Mouse (Mus musculus) C2C12 (cell line): ENCODE data around the gene Necab2. TPM values are rescaled to one million over a fixed set of nuclear protein-coding genes. Genes with fewer than 3 reads are reported as not detected.

Source experiments
- H3K27me3 ChIP-seq: one replicate; pipeline ENCODE4 v1.6.1; 2011; ENCODE audit not compliant: control insufficient read depth, insufficient read depth, insufficient read length
- H3K36me3 ChIP-seq: one replicate; pipeline ENCODE4 v1.6.1; 2011; ENCODE audit not compliant: control insufficient read depth, insufficient read depth
- H3K4me3 ChIP-seq: one replicate; pipeline ENCODE4 v1.5.1; 2011; ENCODE audit warnings: mild to moderate bottlenecking, control low read depth; ENCODE audit not compliant: poor library complexity, insufficient read depth, severe bottlenecking
- H3K79me2 ChIP-seq: one replicate; pipeline ENCODE4 v1.6.1; 2011; ENCODE audit not compliant: control insufficient read depth, insufficient read depth
- H3K79me3 ChIP-seq: one replicate; pipeline ENCODE4 v1.6.1; 2011; ENCODE audit warnings: low read depth, control low read depth
- H3ac ChIP-seq: one replicate; pipeline ENCODE3; 2011; ENCODE audit warnings: low read depth; ENCODE audit not compliant: control insufficient read depth, insufficient read length
- CEBPB ChIP-seq: IDR thresholded peaks from one replicate; pipeline ENCODE4 v1.6.1; 2011; ENCODE audit warnings: low read depth, mild to moderate bottlenecking, control low read depth, moderate library complexity
- CTCF ChIP-seq: IDR thresholded peaks from one replicate; pipeline ENCODE4 v1.5.1; 2011; ENCODE audit not compliant: control insufficient read depth, insufficient read depth, insufficient read length
- FOSL1 ChIP-seq: IDR thresholded peaks from one replicate; pipeline ENCODE4 v1.8.0; 2011; ENCODE audit warnings: mild to moderate bottlenecking, low read length; ENCODE audit not compliant: poor library complexity, insufficient read depth, severe bottlenecking
- MAX ChIP-seq: IDR thresholded peaks from one replicate; pipeline ENCODE4 v1.6.1; 2011; ENCODE audit warnings: mild to moderate bottlenecking, control low read depth
- MYOD1 ChIP-seq: IDR thresholded peaks from one replicate; pipeline ENCODE4 v1.6.1; 2011; ENCODE audit warnings: low read depth; ENCODE audit not compliant: control insufficient read depth, insufficient read length
- MYOG ChIP-seq: IDR thresholded peaks from one replicate; pipeline ENCODE4 v1.6.1; 2011; ENCODE audit not compliant: control insufficient read depth, insufficient read length; ENCODE audit errors: extremely low read depth
- USF1 ChIP-seq: IDR thresholded peaks from one replicate; pipeline ENCODE4 v1.6.1; 2011; ENCODE audit warnings: low read depth, mild to moderate bottlenecking, control low read depth, moderate library complexity
- polyA plus RNA-seq: library from polyadenylated mRNA; unstranded; fragments of >200 nt; fragmentation: generic; extraction: Trizol; gene quantifications from one replicate; pipeline ENCODE4 v1.2.1, GENCODE M21; 2012; ENCODE audit warnings: missing spikeins

Gene Necab2
- polyA plus RNA-seq, 1 experiment: not detected

DNA sequence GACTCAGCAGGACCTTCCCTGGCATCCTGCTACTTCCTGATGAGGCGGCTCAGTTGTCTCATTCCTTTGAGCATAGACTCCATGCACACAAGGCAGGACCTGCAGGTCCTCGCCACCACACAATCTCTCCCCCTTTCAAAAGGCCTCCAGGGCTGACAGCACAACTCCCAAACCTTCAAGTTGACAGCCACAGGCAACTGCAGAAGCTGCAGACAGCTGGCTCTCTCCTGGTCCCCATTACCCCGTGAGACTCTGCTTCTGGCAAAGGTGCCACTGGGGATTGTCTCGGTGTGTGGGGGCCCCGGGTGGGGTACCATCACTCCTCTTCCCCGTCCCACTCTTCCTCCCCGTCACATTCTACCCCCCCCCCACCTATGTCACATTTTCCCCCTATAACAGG, 26.2 kb upstream of the Necab2 start:
- Histone ChIP-seq H3K4me3 (no peak overlapping the region), H3K79me2 (no peaks in the 10 kb centered on the region), H3K36me3 (no peaks in the 10 kb centered on the region), H3K79me3 (no peaks in the 10 kb centered on the region), H3K27me3 (no peaks in the 10 kb centered on the region), H3ac (no peak overlapping the region)
- TF ChIP-seq FOSL1: no peak
- no peak for TF ChIP-seq CTCF
- TF ChIP-seq USF1: no peak
- no peak for TF ChIP-seq MYOG
- TF ChIP-seq MAX: no peak
- TF ChIP-seq CEBPB: no peak
- no peak for TF ChIP-seq MYOD1

DNA sequence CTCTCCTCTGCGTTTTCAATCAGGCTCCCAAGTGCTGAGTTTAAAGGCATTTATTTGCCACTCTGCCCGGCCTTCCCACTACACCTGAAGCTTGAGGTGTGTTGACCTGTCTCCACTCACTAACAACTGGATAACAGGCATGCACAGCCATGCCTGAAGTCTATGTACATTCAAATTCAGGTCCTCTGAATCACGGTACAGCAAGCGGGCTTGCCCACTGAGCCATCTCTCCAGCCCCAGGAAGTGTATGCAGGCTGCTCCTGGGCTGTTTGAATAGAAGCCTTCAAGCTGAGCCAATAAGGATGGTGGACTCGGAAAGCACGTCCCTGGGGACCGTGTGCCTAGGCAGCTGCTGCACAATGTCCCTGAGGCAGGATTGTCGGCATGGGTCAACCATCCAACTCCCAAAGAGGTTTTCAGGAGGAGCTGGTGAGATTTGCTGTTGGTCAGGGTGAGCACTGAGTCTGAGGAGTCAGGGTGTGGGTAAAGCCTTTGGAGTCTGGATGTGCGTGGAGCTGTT, 24.9 kb upstream of the Necab2 start:
- H3K79me2 ChIP-seq: no peaks in the 10 kb centered on the region
- peak overlapping the region; percentile 49 for H3ac ChIP-seq
- TF ChIP-seq MYOD1: peak; percentile 52
- TF ChIP-seq CTCF: no peak
- H3K4me3 ChIP-seq: no peak overlapping the region
- H3K27me3 ChIP-seq: no peaks in the 10 kb centered on the region
- H3K36me3 ChIP-seq: no peaks in the 10 kb centered on the region
- H3K79me3 ChIP-seq: no peaks in the 10 kb centered on the region

GRCm38 (mm10) chr8:119422123-119422711, 24.3 kb upstream of the Necab2 start:
- no peaks in the 10 kb centered on the region for H3K36me3 ChIP-seq

DNA sequence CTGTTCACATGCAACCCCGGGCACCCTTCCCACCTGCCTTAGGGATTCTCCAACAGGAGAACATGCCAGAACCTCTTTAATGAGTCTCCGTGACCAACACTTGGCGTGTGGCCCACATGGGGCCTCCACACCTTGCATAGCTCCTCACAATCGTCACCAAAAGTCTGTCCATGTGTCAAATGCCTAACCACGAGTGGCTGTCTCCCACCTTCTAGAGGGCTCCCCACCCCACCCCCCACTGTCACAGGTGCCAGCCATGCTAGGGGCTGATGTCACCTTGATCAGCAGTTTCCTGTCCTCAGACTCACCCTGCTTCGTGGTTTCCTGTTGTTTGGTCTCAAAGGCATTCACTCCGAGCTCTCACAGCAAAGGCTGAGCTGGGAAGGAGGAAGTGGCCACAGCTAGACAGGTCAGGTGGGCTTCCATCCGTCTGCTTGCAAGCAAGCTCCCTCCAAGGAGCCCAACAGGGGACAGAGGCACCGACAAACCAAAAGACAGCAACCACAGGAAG, 22.8 kb upstream of the Necab2 start:
- H3K27me3 ChIP-seq: no peaks in the 10 kb centered on the region
- H3K79me2 ChIP-seq: no peaks in the 10 kb centered on the region
- no peak for TF ChIP-seq FOSL1
- TF ChIP-seq MYOD1: peak; percentile 39
- TF ChIP-seq CEBPB: no peak
- no peak overlapping the region for H3ac ChIP-seq
- H3K36me3 ChIP-seq: no peaks in the 10 kb centered on the region
- H3K4me3 ChIP-seq: no peak overlapping the region
- no peaks in the 10 kb centered on the region for H3K79me3 ChIP-seq

More at GRCm38 (mm10) chr8:119422123-119422711, 24.3 kb upstream of the Necab2 start:
- TF ChIP-seq MYOG: no peak
- TF ChIP-seq CEBPB: peak; percentile 42
- TF ChIP-seq CTCF: no peak
- no peaks in the 10 kb centered on the region for H3K79me3 ChIP-seq
- peak overlapping the region; percentile 58 for H3ac ChIP-seq
- no peaks in the 10 kb centered on the region for H3K79me2 ChIP-seq
- no peak overlapping the region for H3K4me3 ChIP-seq
- no peaks in the 10 kb centered on the region for H3K27me3 ChIP-seq

DNA sequence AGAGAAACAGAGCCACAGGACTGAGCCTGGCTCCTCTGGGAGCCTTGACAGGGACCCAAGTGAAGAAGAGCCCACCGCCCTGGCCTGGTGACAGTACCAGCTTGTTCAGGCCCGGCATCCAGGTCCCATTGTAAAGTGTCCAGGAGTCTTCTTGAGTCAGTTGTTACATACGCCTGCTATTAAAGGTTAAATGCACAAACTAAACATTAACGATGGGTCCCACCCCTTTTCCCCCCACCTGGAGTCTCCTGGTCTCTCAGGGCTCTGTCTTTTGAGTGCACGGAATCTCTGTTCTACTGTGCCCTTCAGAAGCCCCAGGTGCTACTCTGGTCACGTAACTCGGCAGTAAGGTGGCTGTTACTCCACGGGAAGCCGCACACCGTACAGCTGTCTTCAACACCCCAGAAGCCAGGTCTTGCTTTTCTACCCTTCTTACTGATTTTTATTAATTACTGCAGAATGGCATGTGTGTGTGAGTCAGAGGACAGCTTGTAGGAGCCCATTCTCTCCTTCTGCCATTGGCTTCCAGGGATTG, 22.3 kb upstream of the Necab2 start:
- no peaks in the 10 kb centered on the region for H3K36me3 ChIP-seq
- H3K27me3 ChIP-seq: no peaks in the 10 kb centered on the region
- H3ac ChIP-seq: no peak overlapping the region
- no peaks in the 10 kb centered on the region for H3K79me2 ChIP-seq
- TF ChIP-seq USF1 (no peak), MYOG (no peak), MAX (no peak), CEBPB (no peak), MYOD1 (no peak), CTCF (no peak), FOSL1 (no peak)
- no peaks in the 10 kb centered on the region for H3K79me3 ChIP-seq
- no peak overlapping the region for H3K4me3 ChIP-seq

DNA sequence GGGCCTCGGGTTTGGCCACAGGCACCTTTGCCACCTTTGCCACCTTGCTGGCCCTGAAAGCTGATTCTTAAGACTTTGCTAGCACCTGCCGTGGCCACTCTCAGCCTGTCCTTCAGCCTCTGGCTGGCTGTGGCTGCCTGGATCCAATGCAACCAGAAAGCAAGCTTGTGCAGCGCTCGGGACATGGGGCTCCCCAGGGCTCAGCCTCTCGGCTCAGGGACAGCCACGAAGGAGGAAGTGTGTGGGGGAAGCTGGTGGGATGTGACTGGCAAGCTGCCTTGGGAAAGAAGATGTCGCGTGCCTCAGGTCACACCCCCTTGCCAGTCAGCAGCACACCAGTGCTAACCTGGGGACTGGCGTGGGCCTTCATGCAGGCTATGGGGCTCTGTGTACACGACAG, 21.8 kb upstream of the Necab2 start:
- H3K36me3 ChIP-seq: no peaks in the 10 kb centered on the region
- H3K79me2 ChIP-seq: no peaks in the 10 kb centered on the region
- H3ac ChIP-seq: no peak overlapping the region
- no peak for TF ChIP-seq CTCF
- TF ChIP-seq FOSL1: no peak
- TF ChIP-seq CEBPB: no peak
- no peak for TF ChIP-seq MYOG
- TF ChIP-seq MYOD1: no peak
- no peak for TF ChIP-seq MAX
- TF ChIP-seq USF1: no peak
- no peaks in the 10 kb centered on the region for H3K79me3 ChIP-seq
- H3K27me3 ChIP-seq: no peaks in the 10 kb centered on the region
- H3K4me3 ChIP-seq: no peak overlapping the region
